Mouse (Mus musculus) T-helper 2 cell (primary cell): ENCODE measurements at regions not wholly inside any gene's neighbourhood (a gene's known extent, or its start where the extent isn't known, plus 50 kb on each side); places are given as distances from the start of the nearest gene placed in this dataset.

Experiments used
- in situ Hi-C: fragments of 300-600 bp; cut with MboI, MseI; formaldehyde crosslinking; loops from one replicate; pipeline ENCODE4 v1.15.1; 2025; ENCODE audit warnings: high pct_unique_total_duplicates

GRCm38 (mm10) chr10:99524273-99525212 lies 234.9 kb downstream of the Csl start:
- in situ Hi-C loops = loop anchor here (10.0 kb wide), 1 partner anchor 910 kb away; no protein-coding TSS in a partner anchor

DNA sequence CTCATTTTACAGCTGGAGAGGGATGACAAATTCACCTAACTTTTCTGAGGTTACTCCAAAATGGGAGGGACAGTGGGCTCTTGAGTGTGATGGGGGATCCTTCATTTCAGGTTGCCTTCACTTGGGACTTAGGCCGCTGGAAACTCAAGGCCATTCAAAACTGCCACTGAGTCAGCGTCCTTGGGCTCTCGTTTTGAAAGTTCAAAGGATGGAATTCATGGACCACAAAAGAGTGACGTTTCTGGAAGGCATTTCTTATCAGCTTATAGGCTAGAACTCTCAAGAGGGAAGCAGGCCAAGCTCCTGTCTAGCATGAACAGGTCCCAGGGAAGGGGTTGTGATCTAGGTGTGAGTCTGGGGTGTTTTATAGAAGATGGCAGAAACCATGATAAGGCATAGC lies 233.3 kb downstream of the Csl start:
- in situ Hi-C loops = loop anchor here (10.0 kb wide), 1 partner anchor 911 kb away; no protein-coding TSS in a partner anchor

- in situ Hi-C loops = loop anchor here (10.0 kb wide), 1 partner anchor 912 kb away; no protein-coding TSS in a partner anchor
These were observed 232.9 kb downstream of the Csl start for GRCm38 (mm10) chr10:99526561-99526960.

GRCm38 (mm10) chr10:99531104-99531503 lies 228.4 kb downstream of the Csl start:
- in situ Hi-C loops = no loop called here

GRCm38 (mm10) chr10:99531556-99531955 lies 227.9 kb downstream of the Csl start:
- in situ Hi-C loops = no loop called here

- in situ Hi-C loops = no loop called here
These were observed 227.5 kb downstream of the Csl start for GRCm38 (mm10) chr10:99531992-99532391.

- in situ Hi-C loops = no loop called here
These were observed 226.8 kb downstream of the Csl start for GRCm38 (mm10) chr10:99532697-99533119.

DNA sequence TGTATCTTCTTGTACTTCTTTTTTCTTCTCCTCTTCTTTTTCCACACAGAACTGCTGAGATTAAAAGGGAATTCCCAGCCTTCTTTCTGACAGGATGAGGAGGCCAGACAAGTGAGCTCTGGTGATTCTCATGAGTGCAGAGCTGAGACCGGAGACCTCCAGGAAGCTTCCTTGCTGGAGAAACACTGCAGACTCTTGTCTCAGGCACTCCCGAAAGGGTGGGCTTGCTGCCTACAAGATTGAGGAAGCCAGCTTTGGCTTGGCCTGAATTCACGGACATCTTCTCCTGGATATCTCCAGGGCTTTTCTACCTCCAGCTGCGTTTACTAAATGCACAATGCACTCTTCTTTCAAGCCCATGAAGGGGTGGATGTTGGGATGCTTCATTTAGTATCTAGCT lies 226.0 kb downstream of the Csl start:
- in situ Hi-C loops = no loop called here

DNA sequence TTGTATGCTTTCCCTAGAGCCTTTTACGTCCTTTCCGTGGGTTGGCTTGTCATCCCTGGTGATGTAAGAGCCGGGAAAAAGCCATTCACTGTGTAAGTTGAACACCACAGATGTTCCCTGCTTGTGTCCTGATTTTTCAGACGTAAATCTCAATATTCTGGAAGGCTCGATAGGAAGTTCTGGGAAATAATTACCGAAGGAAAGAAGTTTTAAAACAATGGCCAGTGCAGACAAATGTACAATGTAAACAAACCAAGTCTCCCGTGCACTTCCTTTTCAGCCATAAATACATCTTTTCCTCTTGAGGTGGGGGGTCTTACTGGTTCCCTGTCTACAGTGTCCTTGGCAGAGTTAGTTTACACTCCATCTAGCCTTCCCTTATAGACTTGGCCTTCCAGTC lies 225.2 kb downstream of the Csl start:
- in situ Hi-C loops = no loop called here

GRCm38 (mm10) chr10:99538639-99539038 lies 220.8 kb downstream of the Csl start:
- in situ Hi-C loops = no loop called here

DNA sequence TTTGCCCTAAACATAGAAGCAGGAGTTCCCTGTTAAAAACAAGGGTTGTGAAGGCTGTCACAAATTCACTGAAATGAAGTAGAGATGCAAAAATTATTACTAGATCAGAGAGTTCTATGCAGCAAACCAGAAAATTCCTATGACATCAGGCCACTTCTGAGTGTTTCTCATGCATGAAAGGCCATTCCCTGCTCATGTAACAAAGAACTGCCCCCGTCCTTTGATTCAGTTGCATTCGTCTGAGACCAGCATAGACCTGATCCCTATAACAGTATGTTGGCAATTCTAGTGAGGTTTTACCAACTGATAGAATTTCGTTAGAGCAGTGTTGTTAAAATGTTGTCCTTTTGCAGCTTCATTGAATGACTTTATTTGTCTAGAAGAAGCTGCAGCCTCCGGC lies 207.1 kb downstream of the Csl start:
- in situ Hi-C loops = loop anchor here (25.0 kb wide), 1 partner anchor 90 kb away; no protein-coding TSS in a partner anchor

DNA sequence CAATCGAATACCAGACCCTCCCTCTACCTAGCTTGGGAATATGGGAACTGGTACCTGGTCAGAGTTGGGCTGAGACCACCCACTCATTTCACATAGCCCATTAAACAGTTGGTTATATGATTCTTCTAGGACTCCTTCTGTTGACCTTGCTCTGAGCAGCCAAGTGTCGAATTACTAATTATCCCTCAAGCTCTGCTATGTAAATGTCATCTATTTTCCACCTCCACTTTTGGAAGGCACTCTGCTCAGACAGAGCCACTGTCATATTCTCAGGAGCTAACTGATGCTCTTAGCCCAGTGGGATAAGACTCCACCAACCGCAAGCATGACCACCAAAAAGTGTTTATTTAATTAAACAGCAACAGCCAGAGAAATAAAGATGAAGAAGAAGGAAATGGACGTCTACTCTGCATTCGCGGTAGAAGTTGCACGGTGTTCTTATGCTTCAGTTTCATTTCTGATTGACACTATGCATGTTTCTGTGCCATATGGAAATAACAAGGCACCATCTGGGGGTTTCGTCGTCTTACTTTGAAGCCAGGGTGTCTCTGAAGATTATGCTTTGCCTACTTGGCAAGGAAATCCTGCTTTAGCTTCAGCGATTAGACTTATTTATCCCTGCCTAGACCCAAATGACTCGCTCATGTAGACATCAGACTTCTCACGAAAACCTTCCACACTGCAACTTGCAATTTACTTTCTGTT lies 206.5 kb downstream of the Csl start:
- in situ Hi-C loops = loop anchor here (25.0 kb wide), 1 partner anchor 91 kb away; no protein-coding TSS in a partner anchor

DNA sequence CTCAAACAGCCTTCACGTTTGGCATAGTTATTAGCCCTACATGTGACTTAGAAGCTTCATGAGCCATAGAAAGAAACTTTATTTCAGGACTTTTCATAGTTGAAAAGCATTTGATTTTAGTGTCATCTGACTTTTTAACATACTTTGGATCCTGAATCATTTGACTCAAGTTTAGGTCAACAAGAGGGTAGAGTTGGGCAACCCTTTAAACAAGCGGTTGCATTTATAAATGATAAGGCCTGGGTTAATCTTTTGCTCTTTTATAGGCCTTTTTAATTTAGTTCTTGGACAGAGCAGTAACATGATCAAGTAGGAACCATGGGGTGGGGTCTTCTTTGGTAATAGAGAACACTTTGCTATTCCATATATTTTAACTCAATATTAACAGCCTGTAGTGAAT lies 204.4 kb downstream of the Csl start:
- in situ Hi-C loops = loop anchor here (25.0 kb wide), 1 partner anchor 93 kb away; no protein-coding TSS in a partner anchor

DNA sequence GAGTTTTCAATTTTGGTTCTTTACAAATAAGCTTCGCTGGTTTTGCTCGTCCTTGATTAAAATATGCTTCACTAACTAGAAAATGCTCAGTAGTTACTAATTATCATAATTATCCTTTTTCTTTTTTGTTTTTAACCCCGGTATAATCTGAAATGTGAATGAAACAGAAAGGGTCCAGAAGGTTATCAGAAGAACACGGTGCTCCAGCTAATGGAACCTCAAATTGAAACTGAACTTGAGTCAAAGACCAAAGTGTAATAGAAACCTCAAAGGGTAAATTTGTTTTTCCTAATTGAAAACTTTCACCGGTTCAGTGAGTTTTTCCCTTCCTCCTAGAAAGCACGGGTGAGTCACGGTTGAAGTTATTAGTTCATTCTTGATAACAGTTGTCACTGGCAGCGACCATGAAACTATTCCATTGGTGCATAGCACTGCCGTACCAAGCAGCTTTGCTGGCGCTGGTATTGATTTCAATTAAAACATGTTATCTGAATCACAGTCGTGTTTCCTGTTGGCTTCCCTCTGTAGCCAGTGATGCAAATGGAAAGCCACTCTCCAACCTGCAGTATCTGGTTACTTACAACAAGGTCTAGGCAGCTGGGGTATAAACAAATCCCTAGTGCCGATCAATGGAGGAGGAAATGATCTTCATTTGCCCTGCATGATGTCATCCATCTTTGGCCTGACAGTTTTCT lies 203.7 kb downstream of the Csl start:
- in situ Hi-C loops = loop anchor here (25.0 kb wide), 1 partner anchor 94 kb away; no protein-coding TSS in a partner anchor

- in situ Hi-C loops = loop anchor here (25.0 kb wide), 1 partner anchor 94 kb away; no protein-coding TSS in a partner anchor
These were observed 203.0 kb downstream of the Csl start for GRCm38 (mm10) chr10:99556353-99557036.

GRCm38 (mm10) chr10:99558656-99559055 lies 200.8 kb downstream of the Csl start:
- in situ Hi-C loops = loop anchor here (25.0 kb wide), 1 partner anchor 96 kb away; no protein-coding TSS in a partner anchor

DNA sequence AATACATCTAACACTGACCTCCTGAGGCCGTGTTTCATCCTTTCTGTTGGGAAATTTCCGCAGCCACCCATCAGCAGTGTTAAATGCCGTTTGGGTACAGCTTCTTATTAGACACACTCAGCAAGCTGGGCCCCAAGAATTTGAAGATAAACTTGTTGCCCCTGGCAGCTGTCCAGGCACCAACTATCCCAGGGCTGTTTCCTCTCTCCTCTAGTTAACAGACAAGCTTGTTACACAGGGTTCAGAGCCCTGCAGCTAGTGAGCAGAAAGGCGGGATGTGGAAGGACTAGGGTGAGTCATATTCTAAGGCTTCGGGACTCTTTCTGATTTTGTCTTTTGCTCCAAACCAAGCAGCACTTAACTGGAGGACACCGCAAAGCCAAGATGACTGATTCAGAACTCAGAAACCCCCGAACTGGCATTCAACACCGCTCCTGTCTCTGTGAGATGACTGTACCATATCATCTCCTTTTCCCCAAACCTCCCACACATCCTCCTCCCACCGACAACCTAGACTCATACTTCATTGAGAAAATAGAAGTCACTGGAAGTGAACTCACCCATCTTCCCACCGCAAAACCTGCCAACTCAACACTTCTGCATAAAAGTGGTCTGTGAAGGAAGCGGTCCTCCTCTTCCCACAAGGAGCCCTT lies 198.2 kb downstream of the Csl start:
- in situ Hi-C loops = loop anchor here (25.0 kb wide), 1 partner anchor 99 kb away; no protein-coding TSS in a partner anchor

DNA sequence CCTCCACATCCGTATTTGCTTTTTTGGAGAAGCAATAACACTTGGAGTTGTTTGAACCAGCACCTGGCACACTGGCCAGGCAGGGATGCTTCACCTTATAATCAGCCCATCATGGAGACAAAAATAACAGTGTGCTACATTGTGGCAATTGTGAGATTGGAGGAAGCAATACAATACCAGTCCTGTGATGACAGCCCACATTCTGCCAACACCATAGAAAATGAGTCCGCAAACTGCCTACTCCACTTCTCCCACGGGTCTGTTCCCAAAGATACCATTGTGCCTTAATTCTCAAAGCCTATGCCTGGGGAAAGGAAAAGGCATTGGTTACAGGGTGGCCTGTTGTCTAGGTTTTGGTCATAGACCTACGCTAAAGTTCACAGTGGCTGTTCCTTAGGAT lies 194.9 kb downstream of the Csl start:
- in situ Hi-C loops = loop anchor here (25.0 kb wide), 1 partner anchor 102 kb away; no protein-coding TSS in a partner anchor

GRCm38 (mm10) chr10:99568424-99568823 lies 191.0 kb downstream of the Csl start:
- in situ Hi-C loops = loop anchor here (25.0 kb wide), 1 partner anchor 106 kb away; no protein-coding TSS in a partner anchor

DNA sequence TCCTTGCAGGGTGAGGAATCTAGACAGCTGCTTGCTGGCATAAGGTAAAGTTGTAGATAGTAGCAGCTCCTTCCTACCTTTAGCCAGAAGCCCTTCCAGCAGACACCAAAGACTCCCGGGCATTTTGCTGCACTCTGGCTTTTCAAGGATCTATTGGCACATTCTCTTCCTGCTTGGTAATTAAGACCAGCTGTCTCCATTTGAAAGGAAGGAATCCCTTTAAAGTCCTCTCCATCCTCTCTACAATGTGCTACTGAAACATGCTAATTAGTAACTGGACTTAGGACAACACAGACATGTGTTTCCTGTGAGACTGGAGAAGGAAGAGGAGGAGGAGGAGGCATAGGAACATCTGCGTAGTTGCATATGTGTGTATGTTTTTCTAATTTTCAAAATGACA lies 189.3 kb downstream of the Csl start:
- in situ Hi-C loops = loop anchor here (25.0 kb wide), 1 partner anchor 108 kb away; no protein-coding TSS in a partner anchor
